Mouse (Mus musculus): ENCODE data around the gene Snd1. TPM values are rescaled to one million over a fixed set of nuclear protein-coding genes. Genes with fewer than 3 reads are reported as not detected.

Snd1 gene
- polyA plus RNA-seq, 1 experiment: 155 TPM

DNA sequence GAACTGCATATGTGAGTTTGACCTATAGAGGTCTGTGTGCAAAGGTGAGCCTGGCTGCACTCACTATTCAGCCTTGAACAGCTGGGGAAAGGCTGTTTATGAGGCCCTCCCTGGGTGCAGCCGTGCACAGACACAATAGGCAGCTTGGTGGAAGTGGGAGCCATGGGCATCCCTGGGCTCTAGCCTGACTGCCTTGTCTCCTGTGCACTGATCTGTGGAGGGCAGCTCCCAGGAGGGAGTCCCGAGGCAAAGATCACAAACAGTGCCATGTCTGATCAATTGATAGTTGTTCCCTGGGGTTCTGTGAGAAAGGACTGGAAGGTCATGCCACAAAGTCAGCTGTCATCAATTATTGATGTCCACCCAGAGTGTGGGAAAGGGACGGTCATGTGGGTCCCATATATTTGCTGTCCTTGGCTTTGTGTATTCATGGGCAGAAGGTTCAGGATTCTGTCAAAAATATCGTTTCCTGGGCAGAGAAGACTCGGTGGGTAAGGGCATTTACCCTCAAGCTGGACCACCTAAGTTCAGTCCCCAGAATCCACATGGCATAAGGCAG lies 421.9 kb downstream of the Snd1 start:
- Histone ChIP-seq H3K36me3 (ENCODE audit: control insufficient read depth, insufficient read depth) (no peaks in the 10 kb centered on the region), H3K79me3 (ENCODE audit: low read depth) (no peaks in the 10 kb centered on the region), H3K4me3 (ENCODE audit: insufficient read depth, poor library complexity, severe bottlenecking) (no peak overlapping the region), H3ac (ENCODE audit: control insufficient read depth, insufficient read length, low read depth) (no peak overlapping the region), H3K27me3 (ENCODE audit: control insufficient read depth, insufficient read depth, insufficient read length) (no peaks in the 10 kb centered on the region), H3K79me2 (ENCODE audit: control insufficient read depth, insufficient read depth) (no peaks in the 10 kb centered on the region)
- no peak for TF ChIP-seq MAX (IDR thresholded peaks at IDR 0.05)
- no peak for TF ChIP-seq MYOD1 (IDR thresholded peaks at IDR 0.05; ENCODE audit: control insufficient read depth, insufficient read length, low read depth)
- no peak for TF ChIP-seq USF1 (IDR thresholded peaks at IDR 0.05; ENCODE audit: low read depth)
- no peak for TF ChIP-seq MYOG (IDR thresholded peaks at IDR 0.05; ENCODE audit: control insufficient read depth, extremely low read depth, insufficient read length)
- TF ChIP-seq CTCF (IDR thresholded peaks at IDR 0.05; ENCODE audit: control insufficient read depth, insufficient read depth, insufficient read length): no peak
- TF ChIP-seq CEBPB (IDR thresholded peaks at IDR 0.05; ENCODE audit: low read depth): no peak
- no peak for TF ChIP-seq FOSL1 (IDR thresholded peaks at IDR 0.05; ENCODE audit: insufficient read depth, low read length, poor library complexity, severe bottlenecking)

- no peak overlapping the region for H3K4me3 ChIP-seq (ENCODE audit: insufficient read depth, poor library complexity, severe bottlenecking)
Measured at GRCm38 (mm10) chr6:28897326-28898085, 422.6 kb downstream of the Snd1 start.

DNA sequence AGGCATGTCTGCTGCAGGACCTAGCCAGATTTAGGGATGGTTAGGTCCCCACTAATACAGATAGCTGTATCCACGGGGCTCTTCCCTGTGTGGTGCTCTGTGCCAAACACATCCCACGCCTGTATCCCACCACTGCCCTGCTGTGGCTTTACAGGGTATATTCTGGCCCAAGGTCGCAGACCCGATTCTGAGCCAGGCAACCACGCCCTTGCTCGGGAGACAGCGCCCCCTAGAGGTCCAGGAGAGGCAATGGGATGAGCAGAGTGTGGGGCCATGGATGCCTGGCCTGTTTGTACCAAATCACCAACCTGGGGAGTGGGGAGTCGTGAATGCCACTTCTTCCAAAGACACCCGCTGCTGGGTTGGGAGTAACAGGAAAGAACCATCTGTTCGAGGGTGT lies 423.9 kb downstream of the Snd1 start:
- Histone ChIP-seq H3K36me3 (ENCODE audit: control insufficient read depth, insufficient read depth) (no peaks in the 10 kb centered on the region), H3K27me3 (ENCODE audit: control insufficient read depth, insufficient read depth, insufficient read length) (no peaks in the 10 kb centered on the region), H3ac (ENCODE audit: control insufficient read depth, insufficient read length, low read depth) (no peak overlapping the region), H3K79me2 (ENCODE audit: control insufficient read depth, insufficient read depth) (no peaks in the 10 kb centered on the region), H3K79me3 (ENCODE audit: low read depth) (no peaks in the 10 kb centered on the region), H3K4me3 (ENCODE audit: insufficient read depth, poor library complexity, severe bottlenecking) (no peak overlapping the region)
- TF ChIP-seq CTCF (IDR thresholded peaks at IDR 0.05; ENCODE audit: control insufficient read depth, insufficient read depth, insufficient read length) (peak; percentile 58), FOSL1 (IDR thresholded peaks at IDR 0.05; ENCODE audit: insufficient read depth, low read length, poor library complexity, severe bottlenecking) (no peak)

More at GRCm38 (mm10) chr6:28897326-28898085, 422.6 kb downstream of the Snd1 start:
- H3K79me3 ChIP-seq (ENCODE audit: low read depth): no peaks in the 10 kb centered on the region
- H3K27me3 ChIP-seq (ENCODE audit: control insufficient read depth, insufficient read depth, insufficient read length): no peaks in the 10 kb centered on the region
- no peak overlapping the region for H3ac ChIP-seq (ENCODE audit: control insufficient read depth, insufficient read length, low read depth)
- H3K79me2 ChIP-seq (ENCODE audit: control insufficient read depth, insufficient read depth): no peaks in the 10 kb centered on the region
- no peak for TF ChIP-seq FOSL1 (IDR thresholded peaks at IDR 0.05; ENCODE audit: insufficient read depth, low read length, poor library complexity, severe bottlenecking)
- no peak for TF ChIP-seq USF1 (IDR thresholded peaks at IDR 0.05; ENCODE audit: low read depth)
- TF ChIP-seq MAX (IDR thresholded peaks at IDR 0.05): no peak
- no peak for TF ChIP-seq CEBPB (IDR thresholded peaks at IDR 0.05; ENCODE audit: low read depth)
- no peak for TF ChIP-seq MYOG (IDR thresholded peaks at IDR 0.05; ENCODE audit: control insufficient read depth, extremely low read depth, insufficient read length)
- TF ChIP-seq MYOD1 (IDR thresholded peaks at IDR 0.05; ENCODE audit: control insufficient read depth, insufficient read length, low read depth): no peak
- TF ChIP-seq CTCF (IDR thresholded peaks at IDR 0.05; ENCODE audit: control insufficient read depth, insufficient read depth, insufficient read length): no peak
- H3K36me3 ChIP-seq (ENCODE audit: control insufficient read depth, insufficient read depth): no peaks in the 10 kb centered on the region

- Histone ChIP-seq H3ac (ENCODE audit: control insufficient read depth, insufficient read length, low read depth) (no peak overlapping the region), H3K27me3 (ENCODE audit: control insufficient read depth, insufficient read depth, insufficient read length) (no peaks in the 10 kb centered on the region), H3K79me2 (ENCODE audit: control insufficient read depth, insufficient read depth) (no peaks in the 10 kb centered on the region), H3K79me3 (ENCODE audit: low read depth) (no peaks in the 10 kb centered on the region), H3K4me3 (ENCODE audit: insufficient read depth, poor library complexity, severe bottlenecking) (no peak overlapping the region), H3K36me3 (ENCODE audit: control insufficient read depth, insufficient read depth) (no peaks in the 10 kb centered on the region)
- TF ChIP-seq USF1 (IDR thresholded peaks at IDR 0.05; ENCODE audit: low read depth) (no peak), MYOG (IDR thresholded peaks at IDR 0.05; ENCODE audit: control insufficient read depth, extremely low read depth, insufficient read length) (no peak), CEBPB (IDR thresholded peaks at IDR 0.05; ENCODE audit: low read depth) (no peak), CTCF (IDR thresholded peaks at IDR 0.05; ENCODE audit: control insufficient read depth, insufficient read depth, insufficient read length) (no peak), FOSL1 (IDR thresholded peaks at IDR 0.05; ENCODE audit: insufficient read depth, low read length, poor library complexity, severe bottlenecking) (no peak), MAX (IDR thresholded peaks at IDR 0.05) (no peak), MYOD1 (IDR thresholded peaks at IDR 0.05; ENCODE audit: control insufficient read depth, insufficient read length, low read depth) (no peak)
Measured at GRCm38 (mm10) chr6:28902573-28902972, 427.6 kb downstream of the Snd1 start.

- no peaks in the 10 kb centered on the region for H3K27me3 ChIP-seq (ENCODE audit: control insufficient read depth, insufficient read depth, insufficient read length)
- no peak overlapping the region for H3K4me3 ChIP-seq (ENCODE audit: insufficient read depth, poor library complexity, severe bottlenecking)
- H3K79me2 ChIP-seq (ENCODE audit: control insufficient read depth, insufficient read depth): no peaks in the 10 kb centered on the region
- H3ac ChIP-seq (ENCODE audit: control insufficient read depth, insufficient read length, low read depth): no peak overlapping the region
- H3K36me3 ChIP-seq (ENCODE audit: control insufficient read depth, insufficient read depth): no peaks in the 10 kb centered on the region
- H3K79me3 ChIP-seq (ENCODE audit: low read depth): no peaks in the 10 kb centered on the region
- TF ChIP-seq CTCF (IDR thresholded peaks at IDR 0.05; ENCODE audit: control insufficient read depth, insufficient read depth, insufficient read length) (no peak), MYOD1 (IDR thresholded peaks at IDR 0.05; ENCODE audit: control insufficient read depth, insufficient read length, low read depth) (no peak), MYOG (IDR thresholded peaks at IDR 0.05; ENCODE audit: control insufficient read depth, extremely low read depth, insufficient read length) (no peak), FOSL1 (IDR thresholded peaks at IDR 0.05; ENCODE audit: insufficient read depth, low read length, poor library complexity, severe bottlenecking) (no peak), CEBPB (IDR thresholded peaks at IDR 0.05; ENCODE audit: low read depth) (no peak), MAX (IDR thresholded peaks at IDR 0.05) (no peak), USF1 (IDR thresholded peaks at IDR 0.05; ENCODE audit: low read depth) (no peak)
Measured at GRCm38 (mm10) chr6:28904417-28904816, 429.5 kb downstream of the Snd1 start.

Measured in C2C12 (cell line).